Mouse (Mus musculus) bone marrow macrophage, adult 2 months (primary cell): ENCODE measurements around the gene B3galt1.

Experiments
- CTCF ChIP-seq: IDR thresholded peaks from 2 replicates; pipeline ENCODE4 v1.5.1; 2012; ENCODE audit warnings: low read depth, mild to moderate bottlenecking, low read length, moderate library complexity
- POLR2A ChIP-seq: IDR thresholded peaks from 2 replicates; pipeline ENCODE4 v1.6.1; 2012; ENCODE audit warnings: mild to moderate bottlenecking, low read depth, low read length, borderline replicate concordance

- TF ChIP-seq POLR2A (no peak), CTCF (no peak)
These were observed 30.3 kb upstream of the B3galt1 start for GRCm38 (mm10) chr2:67535347-67535746.
